Mouse (Mus musculus) bone marrow, adult 2 months (tissue): ENCODE measurements around the gene Rassf4. TPM values are rescaled to one million over a fixed set of nuclear protein-coding genes. Genes with fewer than 3 reads are reported as not detected.
A peak's percentile ranks its signal among the peaks of the same experiment; 100 is the strongest.

Source experiments
- H3K27ac ChIP-seq: fragments of 200-500 bp; 2 replicates; pipeline ENCODE4 v1.5.1; 2012; ENCODE audit warnings: low read depth, mild to moderate bottlenecking, control low read depth, inconsistent platforms, low read length; ENCODE audit not compliant: control insufficient read depth, poor library complexity, insufficient read depth
- H3K4me1 ChIP-seq: fragments of 200-500 bp; 2 replicates; pipeline ENCODE4 v1.6.1; 2011; ENCODE audit warnings: low read length; ENCODE audit not compliant: control insufficient read depth, insufficient read depth
- H3K4me3 ChIP-seq: fragments of 200-500 bp; replicated peaks from 2 replicates; pipeline ENCODE3; 2011; ENCODE audit warnings: mild to moderate bottlenecking, low read depth, low read length, control low read depth; ENCODE audit not compliant: control insufficient read depth
- CTCF ChIP-seq: fragments of 200-500 bp; IDR thresholded peaks from 2 replicates; pipeline ENCODE4 v1.5.1; 2011; ENCODE audit warnings: low read length, control low read depth; ENCODE audit not compliant: control insufficient read depth, insufficient read depth
- POLR2A ChIP-seq: fragments of 200-500 bp; IDR thresholded peaks from 2 replicates; pipeline ENCODE4 v1.6.1; 2011; ENCODE audit warnings: low read depth, mild to moderate bottlenecking, control low read depth, low read length, borderline replicate concordance; ENCODE audit not compliant: control insufficient read depth
- WGBS: fragments of 180-500 bp; shearing (Covaris S2); methylation state at CpG from one replicate; pipeline ENCODE4 v1.1.7; 2018; 5-methylcytosine and 5-hydroxymethylcytosine counted together
- polyA plus RNA-seq: library from polyadenylated mRNA; stranded (reverse); fragments of >200 nt; gene quantifications from 2 replicates; pipeline ENCODE4 v1.2.4, GENCODE M21; 2011; ENCODE audit warnings: low replicate concordance; ENCODE audit not compliant: missing spikeins, insufficient read depth, insufficient read length

The Rassf4 gene
- 8.8 and 18.3 TPM in 2 replicates for polyA plus RNA-seq

DNA sequence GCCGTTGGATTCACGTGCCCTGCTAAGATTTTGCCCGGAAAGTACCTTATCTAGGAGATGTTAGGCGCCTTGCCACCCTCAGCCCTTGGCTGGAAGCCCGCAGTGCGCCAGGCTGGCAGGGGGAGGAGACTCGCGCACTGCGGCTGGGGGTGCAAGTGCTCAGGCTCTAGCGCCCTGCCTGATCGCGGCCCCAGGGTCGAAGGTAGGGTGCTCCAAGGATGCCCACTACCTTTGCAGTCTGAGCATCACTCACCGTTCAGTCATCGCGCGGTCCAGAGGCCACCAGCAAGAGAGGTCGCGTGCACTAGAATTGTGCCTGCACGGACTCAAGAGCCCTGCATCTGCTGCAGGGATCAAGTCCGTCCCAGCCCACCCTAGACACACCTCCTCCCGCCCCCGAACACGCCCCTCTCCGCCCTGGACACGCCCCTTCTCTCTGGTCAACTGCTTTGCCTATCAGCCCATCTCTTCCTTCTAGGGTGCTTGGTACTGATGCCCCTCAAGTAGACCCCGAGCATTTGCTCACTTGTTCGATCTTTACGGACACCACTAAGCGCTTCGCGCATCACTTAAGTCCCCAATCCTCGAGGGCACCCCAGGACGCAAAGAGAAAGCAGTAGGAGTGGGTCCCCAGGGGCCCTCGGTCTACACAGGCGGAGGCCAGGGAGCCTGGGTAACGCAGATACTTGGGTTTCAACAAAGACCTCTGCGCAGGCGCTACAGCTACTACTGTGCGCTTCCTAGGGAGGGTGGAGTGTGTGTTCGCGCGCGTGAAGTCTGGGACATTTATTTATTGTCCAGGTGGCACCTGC is at the start of gene Rassf4:
TSS of gene Rassf4 (minus strand) at position 482 of the 812 bp plus-strand sequence.
- Histone ChIP-seq H3K4me3 (peak within 1 kb of the TSS; percentile 87), H3K27ac (peak within 1 kb of the TSS; percentile 89), H3K4me1 (peaks cover 13% of the 10 kb centered on the region)
- TF ChIP-seq POLR2A (peak; percentile 81), CTCF (no peak)
- under 1% methylated on average over 44 of the region's 44 CpGs for WGBS

DNA sequence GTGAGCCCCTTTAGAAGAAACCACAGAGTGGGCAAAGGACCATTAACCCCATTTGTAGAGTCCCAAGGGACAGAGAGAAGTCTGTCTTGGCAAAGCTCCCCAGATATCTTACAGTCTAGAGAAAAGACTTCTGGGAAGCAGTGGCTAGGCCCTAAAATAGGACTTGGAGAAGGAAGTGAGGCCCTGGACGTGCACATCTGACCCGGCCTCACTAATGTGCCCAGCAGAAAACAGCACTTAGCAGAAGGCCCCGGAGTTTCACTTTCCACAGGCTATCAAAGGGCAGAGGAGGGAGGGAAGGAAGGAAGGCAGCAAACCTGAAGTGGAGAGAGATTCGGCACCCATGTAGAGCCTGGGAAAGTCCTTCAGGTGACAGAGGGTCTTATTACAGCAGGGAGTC is 45.2 kb upstream of the Rassf4 start:
- H3K4me3 ChIP-seq = no peak overlapping the region
- H3K4me1 ChIP-seq = peaks cover 2% of the 10 kb centered on the region
- WGBS = 14% methylated on average over 4 of the region's 4 CpGs
- no peak for TF ChIP-seq POLR2A
- TF ChIP-seq CTCF = no peak
- no peak overlapping the region; the same call in 1 of the 2 replicates for H3K27ac ChIP-seq

DNA sequence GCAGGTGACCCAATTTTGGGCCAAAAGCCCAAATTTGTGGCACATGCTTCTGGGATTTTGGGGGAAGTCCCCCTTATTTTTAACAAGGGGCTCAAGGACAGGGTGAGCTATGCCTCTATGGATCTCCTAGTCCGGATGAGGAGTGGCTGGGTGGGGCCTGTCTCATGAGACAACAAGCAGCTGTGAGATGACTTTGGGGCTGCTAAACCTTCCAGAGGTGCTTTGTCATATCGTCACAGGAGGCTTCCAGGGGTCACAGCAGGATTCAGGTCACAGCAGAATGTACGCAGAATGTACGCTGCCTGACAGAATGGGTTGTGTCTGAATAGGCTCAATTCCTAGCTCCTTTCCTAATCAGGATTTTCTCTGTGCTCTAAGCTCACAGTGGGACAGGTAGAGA is 44.6 kb upstream of the Rassf4 start:
- no peak overlapping the region for H3K4me3 ChIP-seq
- peaks cover 2% of the 10 kb centered on the region for H3K4me1 ChIP-seq
- no peak for TF ChIP-seq POLR2A
- TF ChIP-seq CTCF = no peak
- WGBS = 80% methylated on average over 4 of the region's 4 CpGs
- no peak overlapping the region for H3K27ac ChIP-seq

DNA sequence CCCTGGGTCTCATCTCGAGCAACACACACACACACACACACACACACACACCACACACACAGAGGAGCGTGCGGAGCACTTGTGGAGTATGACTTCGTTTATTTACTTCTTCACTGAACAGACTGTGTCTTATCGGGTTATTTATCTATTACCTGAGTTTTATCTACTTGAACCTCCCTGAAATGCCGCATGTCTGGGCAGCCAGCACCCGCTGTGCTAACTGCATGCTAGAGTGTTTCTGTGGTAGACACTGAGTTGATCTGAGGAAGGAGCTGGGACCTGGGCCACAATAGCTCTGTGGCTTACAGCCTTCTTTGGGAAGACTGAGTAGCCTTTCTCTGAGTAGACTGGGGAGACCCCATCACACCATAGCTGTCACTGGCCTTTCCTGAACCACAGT is 44.1 kb upstream of the Rassf4 start:
- no peak overlapping the region for H3K4me3 ChIP-seq
- peaks cover 2% of the 10 kb centered on the region for H3K4me1 ChIP-seq
- WGBS = 86% methylated on average over 7 of the region's 7 CpGs
- TF ChIP-seq CTCF (no peak), POLR2A (no peak)
- H3K27ac ChIP-seq = no peak overlapping the region

DNA sequence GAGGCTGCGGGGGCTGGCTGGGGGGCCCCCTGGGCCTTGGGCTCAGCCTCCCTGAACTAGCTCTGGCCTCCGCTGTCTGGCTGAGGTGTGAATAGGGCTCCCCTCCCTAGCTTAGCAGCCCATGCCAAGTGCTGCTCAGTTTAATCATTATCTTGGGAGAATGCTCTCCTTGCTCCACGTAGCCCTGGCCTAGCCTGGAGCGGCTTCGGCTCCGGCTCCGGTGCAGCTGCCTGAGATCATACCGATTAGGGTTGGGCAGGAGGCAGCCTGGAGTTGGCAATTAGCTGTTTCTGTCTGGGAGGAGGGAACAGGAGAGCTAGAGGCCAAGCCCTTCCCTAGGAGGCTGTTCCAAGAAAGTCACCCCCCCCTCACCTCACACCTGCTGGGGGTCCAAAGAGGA is 42.9 kb upstream of the Rassf4 start, which contains the start of gene Tmem72:
TSS of gene Tmem72 (minus strand) at position 248 of the 400 bp plus-strand sequence.
- H3K4me3 ChIP-seq = no peak within 1 kb of the TSS
- H3K4me1 ChIP-seq = peaks cover 2% of the 10 kb centered on the region
- H3K27ac ChIP-seq = no peak within 1 kb of the TSS
- TF ChIP-seq CTCF (no peak), POLR2A (no peak)
- WGBS = 88% methylated on average over 8 of the region's 8 CpGs

DNA sequence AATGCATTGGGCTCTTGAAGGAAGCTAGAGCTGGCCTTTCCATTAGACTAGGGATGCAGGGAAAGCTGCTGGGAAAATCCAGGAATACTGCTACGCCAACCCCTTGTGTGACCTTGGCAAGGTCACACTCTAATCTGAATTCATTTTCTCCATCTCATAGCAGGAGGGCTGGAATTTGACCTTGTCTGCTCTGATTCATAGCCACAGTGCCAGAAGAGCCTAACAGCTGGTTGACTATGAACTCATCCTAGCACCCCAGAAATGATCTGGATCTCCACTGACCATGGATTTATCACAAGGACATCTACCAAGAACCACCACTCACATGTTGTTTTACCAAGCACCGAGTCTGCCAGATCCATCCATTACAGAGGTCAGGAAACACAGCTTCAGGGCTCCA is 41.4 kb upstream of the Rassf4 start:
- no peak overlapping the region for H3K4me3 ChIP-seq
- WGBS = 80% methylated on average over 2 of the region's 2 CpGs
- H3K4me1 ChIP-seq = peaks cover 2% of the 10 kb centered on the region
- no peak overlapping the region for H3K27ac ChIP-seq
- TF ChIP-seq CTCF (no peak), POLR2A (no peak)

DNA sequence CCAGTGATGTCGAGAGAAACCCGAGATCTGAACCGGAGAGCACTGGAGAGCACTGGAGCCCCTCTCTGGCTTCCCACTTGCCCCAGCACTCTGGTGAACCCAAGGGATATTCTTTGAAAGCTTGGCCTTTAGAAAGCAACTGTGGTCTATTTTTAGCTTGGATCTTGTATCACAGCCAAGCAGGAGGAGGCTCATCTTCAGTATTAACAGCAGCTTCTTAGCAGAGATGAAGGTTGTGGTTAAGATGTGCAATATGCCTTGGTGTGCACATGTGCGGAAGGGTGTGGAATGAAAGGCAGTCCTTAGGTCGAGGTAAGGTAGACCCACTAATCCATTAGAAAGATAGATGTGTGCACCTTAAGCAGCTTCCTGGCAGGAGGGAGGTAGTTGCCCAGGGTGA is 40.8 kb upstream of the Rassf4 start:
- Histone ChIP-seq H3K4me3 (no peak overlapping the region), H3K27ac (no peak overlapping the region), H3K4me1 (peaks cover 2% of the 10 kb centered on the region)
- TF ChIP-seq POLR2A (no peak), CTCF (no peak)
- 65% methylated on average over 5 of the region's 5 CpGs for WGBS

DNA sequence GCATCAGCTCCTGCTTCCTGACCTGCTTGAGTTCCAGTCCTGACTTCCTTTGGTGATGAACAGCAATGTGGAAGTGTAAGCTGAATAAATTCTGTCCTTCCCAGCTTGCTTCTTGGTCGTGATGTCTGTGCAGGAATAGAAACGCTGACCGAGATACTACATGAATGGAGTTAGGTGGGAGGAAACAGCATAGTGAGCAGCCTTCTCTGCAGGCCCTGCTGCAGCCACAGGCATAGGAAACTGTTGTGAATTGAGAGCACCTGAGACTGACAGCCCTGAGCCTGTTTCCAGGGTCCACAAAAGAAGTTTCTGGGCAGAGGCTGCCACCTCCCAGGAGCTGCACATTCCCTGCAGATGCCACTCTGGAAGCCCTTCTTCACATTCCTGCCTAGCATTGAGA is 40.2 kb upstream of the Rassf4 start:
- Histone ChIP-seq H3K27ac (no peak overlapping the region), H3K4me3 (no peak overlapping the region), H3K4me1 (peaks cover 2% of the 10 kb centered on the region)
- TF ChIP-seq CTCF (no peak), POLR2A (no peak)
- WGBS = 81% methylated on average over 3 of the region's 3 CpGs

DNA sequence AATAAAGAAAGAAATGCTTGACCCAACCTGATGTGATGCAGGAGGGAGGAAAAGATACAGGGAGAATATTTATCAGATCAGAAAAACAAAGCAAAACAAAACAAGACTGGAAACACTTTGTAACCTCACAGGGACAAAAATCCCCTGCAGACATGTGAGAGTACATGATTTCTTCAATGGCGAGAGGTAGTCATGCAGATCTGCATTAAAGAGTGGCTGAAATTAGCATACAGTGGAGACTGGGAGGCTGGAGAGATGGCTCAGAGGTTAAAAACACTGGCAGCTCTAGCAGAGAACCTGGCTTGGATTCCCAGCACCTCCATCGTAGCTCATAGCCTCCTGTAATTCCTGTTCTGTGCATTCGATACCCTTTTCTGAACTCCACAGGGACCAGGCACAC is 38.8 kb upstream of the Rassf4 start:
- peaks cover 2% of the 10 kb centered on the region for H3K4me1 ChIP-seq
- no peak overlapping the region for H3K4me3 ChIP-seq
- no peak overlapping the region for H3K27ac ChIP-seq
- 81% methylated on average over 3 of the region's 3 CpGs for WGBS
- TF ChIP-seq POLR2A = no peak
- TF ChIP-seq CTCF = no peak
